Mouse (Mus musculus) testis, postnatal 14 days (tissue): Measurements from ENCODE around the gene Pias3.
"Not testable (repeated sequence)": the region's sequence is repeated elsewhere in the genome, so short reads cannot be mapped to it uniquely, and the experiment has no call there.

ENCODE experiments used
- DNase-seq: peaks from one replicate; pipeline ENCODE4 v3.0.0; 2021; ENCODE audit warnings: low spot score

Pias3 gene

DNA sequence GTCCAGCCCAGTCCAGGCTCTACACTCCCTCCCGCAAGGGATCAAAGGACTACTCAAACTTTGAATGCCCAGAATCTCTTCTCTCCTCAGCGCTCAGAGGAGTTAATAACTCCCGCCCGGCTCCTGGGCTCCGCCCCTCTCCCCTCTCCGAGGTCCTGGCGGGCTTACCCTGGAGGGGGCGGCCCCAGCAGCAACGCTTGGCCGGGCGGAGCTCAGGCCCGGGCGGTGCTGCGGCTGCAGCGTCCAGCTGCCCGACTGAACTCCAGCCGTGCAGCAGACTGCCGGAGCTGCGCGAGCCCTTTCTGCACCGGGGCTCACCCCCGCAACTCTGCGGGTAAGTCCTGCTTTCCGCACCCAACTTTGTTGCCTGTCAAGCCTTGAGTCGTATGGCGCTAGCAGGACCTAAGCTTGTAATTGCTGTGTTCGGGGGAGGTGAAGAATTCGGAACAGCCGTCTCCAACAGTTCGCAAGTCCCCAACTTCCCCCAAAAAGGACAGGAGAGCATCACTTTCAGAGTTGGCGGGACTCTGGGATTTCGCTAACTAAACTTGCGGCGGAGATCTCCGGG, at the start of gene Pias3:
Pias3 (plus strand) TSS at position 187 of the 568 bp plus-strand sequence.
- peak; percentile 85 for DNase-seq

DNA sequence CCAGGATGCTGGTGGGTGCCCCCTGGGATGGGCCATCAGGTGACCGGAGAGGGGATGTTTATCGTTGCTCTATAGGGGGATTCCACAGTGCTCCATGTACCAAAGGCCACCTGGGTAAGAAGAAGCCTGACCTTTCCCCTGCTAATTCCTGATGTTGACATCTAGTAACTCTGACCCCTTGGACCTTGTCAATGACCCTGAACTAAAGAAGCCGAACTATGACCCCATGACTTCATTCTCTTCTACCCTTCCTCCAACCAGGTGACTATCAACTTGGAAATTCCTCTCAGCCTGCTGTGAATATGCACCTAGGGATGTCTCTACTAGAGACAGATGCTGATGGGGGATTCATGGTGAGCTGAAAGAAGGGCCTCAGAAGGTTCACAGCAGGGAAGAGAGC, 48.8 kb upstream of the Pias3 start:
- no peak for DNase-seq

DNA sequence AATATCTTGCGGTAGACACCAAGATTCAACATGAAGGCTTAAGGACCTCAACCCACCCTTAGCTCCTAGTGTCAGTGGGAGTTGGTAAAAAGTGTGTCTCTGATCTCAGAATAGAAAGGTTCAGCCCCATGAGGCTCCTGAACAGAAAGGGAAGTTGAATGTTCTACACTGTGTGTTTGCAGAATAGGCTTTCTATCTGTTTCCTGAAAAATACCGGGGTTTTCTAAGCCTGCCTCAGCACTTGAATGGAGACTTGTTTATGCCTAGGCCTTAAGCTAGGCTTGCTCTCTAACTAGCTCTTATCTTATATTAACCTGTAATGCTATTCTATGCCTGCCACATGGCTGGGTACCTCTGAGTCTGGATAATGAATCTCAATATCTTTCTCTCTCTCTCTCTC, 35.3 kb upstream of the Pias3 start:
- no peak for DNase-seq

DNA sequence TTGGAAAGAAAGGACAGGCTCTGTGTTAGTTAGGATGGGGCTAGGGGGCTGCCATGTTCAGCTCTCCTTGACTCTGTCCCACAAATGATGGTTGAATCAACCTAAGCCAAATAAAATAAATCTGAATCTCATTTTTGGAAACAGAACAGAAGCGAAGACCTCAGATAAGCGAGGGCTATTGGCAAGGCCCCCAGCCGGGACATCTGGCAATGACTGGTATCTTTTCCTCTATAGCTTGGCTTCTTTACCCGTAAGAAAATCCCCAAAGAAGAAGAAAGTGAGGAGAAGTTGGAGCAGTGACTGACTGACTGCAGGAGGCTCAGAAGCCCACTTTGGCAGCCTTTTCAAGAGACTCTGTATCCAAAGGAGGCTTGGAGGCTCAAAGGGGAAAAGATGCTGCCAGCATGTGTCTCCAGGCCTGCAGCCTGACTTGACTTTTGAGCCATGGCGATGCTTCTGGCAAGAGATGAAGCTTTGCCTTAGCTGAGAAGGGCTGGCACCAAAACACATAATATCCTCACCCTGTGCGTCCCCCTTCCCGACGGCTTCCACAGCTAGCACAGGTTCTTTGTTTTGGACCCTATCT, 33.4 kb upstream of the Pias3 start:
- no peak for DNase-seq

DNA sequence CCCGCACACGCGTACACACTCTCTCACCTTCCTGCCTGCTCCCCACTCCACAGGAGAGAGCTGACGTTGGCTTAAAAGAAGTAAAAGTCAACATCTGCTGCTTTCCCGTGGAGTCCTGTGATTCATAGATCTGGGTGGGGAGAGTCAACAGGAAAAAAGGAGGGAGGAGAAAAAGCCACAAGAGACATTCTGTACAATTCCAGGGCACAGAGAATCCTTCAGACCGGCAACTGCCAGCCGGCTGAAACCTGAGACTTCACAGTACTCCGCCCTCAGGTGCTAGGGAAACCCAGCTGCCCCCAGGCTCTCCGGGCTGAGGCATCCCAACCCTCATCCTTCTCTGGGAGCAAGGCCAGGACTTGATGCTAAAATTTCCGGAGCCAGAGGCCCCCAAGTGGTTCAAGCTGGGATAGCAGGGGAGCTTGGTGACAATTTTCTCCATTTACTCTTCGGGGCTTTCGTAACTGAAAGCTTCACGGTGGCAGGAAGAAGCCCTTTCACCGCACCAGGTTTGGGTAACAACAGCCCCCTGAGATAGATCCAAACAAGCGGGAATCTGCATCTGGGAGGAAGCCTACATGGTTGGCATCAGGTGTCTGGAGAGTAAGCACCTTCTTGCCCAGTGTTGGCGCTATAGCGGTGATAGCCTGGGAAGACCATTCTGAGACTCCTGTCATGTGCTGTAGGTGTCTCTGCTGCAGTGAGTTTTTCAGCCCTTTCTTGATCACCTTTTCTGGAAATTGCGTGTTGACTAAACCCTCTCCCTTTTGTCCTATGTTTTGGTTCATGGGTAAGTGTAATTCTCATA, 32.5 kb upstream of the Pias3 start:
- peak; percentile 61 for DNase-seq

DNA sequence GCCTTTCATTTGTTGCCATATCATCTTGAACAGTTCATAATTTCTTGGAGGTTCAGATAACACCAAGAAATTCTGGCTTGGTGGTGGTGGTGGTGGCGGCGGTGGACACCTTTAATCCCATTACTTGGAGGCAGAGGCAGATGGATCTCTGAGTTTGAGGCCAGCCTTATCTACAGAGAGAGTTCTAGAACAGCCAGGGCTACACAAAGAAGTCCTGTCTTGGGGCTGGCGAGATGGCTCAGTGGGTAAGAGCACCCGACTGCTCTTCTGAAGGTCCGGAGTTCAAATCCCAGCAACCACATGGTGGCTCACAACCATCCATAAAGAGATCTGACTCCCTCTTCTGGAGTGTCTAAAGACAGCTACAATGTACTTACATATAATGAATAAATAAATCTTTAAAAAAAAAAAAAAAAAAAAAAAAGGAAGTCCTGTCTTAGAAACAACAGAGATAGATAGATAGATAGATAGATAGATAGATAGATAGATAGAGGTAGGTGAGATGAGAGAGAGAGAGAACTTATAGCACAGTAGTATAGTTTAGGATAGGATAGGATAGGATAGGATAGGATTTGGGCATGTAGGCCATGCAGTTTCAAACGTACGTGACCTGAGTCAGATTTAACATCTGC, 30.3 kb upstream of the Pias3 start:
- not testable (repeated sequence) for DNase-seq

DNA sequence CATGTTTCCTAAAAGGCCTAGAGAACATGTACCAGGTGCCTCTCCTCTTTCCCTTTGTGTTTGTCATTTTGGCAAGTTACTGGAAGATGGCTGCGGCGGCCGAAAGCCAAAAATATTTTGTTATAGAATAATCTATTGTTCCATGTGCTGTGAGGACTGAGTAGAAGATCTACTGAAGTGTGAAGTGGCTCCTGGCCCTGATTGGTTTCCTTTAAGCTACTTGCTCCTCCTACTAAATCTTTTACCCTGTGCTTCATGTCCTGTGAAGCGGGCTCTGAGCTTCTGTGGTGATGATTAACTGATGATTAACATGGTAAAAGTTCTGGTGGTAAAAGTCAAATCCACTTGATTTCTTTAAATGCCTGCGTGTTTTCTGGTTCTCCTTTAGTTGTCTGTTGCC, 29.3 kb upstream of the Pias3 start:
- DNase-seq, result no peak

DNA sequence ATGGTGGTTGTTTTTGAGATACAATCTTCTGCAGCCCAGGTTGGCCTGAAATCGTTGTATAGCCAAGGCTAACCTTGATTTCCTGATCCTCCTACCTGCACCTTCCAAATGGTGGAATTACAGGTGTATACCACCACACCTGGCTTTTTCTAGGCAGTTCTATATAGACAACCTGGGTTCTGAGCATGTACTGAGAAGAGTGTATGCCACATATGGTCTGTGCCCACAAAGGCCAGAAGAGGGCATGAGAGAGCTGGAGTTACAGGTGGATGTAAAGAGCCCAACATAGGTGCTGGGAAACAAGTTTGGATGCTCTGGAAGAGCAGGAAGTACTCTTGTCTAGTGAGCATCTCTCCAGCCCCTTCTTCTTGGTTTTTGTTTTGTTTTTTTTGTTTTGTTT, 28.9 kb upstream of the Pias3 start:
- no peak for DNase-seq

DNA sequence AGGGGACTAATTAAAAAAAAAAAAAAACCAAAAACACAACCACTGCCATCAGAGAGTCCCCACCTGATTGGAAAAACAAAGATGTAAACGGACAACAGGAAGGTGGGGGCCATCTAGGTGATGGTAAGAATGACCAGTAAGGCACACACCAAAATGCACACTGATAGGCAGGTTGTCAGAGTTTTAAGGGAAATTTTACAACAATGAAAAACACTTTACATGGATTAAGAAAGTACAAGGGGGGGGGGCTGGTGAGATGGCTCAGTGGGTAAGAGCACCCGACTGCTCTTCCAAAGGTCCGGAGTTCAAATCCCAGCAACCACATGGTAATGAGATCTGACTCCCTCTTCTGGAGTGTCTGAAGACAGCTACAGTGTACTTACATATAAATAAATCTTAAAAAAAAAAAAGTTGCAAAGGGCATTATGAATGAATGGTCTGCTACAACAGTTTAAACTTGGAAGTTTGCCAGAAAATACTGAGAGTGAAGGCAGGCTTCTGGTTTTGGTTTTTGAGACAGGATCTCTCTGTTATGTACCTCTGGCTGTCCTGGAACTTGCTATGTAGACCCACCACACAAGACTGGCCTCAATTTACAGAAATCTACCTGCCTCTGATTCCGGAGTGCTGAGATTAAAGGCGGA, 27.6 kb upstream of the Pias3 start:
- DNase-seq, result no peak

DNA sequence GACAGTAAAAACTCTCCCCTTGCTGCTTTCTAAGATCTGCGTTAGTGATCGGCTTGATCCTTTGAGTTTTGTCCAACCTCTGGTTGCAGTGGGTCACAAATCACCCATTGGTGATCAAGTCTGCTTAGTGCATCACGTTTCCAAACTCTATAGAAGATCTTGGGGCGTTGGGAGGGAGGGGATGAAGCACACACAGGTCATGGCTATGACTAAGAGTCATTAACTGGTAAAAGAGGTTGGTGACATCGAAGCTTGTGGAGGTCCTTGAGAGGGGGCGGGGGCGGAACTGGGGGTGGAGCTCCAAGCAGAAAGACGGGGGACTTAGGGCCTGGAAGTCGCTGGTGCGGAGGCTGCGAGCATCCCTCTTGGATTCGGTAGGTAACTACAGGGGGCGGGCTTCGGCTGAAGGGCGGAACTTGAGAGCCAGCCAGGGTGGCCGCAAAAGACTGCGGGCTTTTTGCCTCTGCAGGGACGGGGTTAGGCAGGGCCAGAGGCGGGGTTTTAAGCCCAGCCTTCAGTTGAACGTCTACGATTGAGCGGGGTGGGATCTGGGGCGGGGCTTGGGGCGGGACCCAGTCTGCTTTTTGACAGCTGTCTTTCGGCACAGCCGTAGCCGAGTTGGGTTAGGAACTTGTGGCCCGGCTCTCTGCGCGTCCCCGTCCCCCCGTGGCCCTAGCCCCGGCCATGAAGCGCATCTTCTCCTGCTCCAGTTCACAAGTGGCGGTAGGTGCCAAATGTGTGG, 26.3 kb upstream of the Pias3 start, which contains the start of gene Ankrd35:
Ankrd35 (plus strand) TSS at position 405 of the 742 bp plus-strand sequence.
- peak; percentile 70 for DNase-seq

DNA sequence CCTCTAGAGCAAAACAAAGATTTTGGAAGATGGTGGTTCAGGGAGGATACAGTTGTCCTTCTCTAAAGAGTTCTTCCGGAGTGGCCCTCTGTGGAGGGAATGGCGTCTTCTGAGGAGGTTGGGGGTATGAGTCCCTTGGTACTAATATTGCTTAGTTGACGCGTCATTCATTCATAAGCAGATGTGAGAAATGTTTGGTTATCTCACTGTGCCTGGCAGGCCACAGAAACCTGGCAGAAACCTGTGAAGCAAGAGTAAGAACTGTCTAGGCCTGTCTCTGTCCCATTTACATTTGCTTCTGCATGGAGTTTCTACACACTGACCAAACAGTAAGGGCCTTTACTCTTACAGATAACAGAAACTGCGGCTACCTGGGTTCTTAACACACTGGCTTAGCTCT, 24.7 kb upstream of the Pias3 start:
- DNase-seq, result no peak

DNA sequence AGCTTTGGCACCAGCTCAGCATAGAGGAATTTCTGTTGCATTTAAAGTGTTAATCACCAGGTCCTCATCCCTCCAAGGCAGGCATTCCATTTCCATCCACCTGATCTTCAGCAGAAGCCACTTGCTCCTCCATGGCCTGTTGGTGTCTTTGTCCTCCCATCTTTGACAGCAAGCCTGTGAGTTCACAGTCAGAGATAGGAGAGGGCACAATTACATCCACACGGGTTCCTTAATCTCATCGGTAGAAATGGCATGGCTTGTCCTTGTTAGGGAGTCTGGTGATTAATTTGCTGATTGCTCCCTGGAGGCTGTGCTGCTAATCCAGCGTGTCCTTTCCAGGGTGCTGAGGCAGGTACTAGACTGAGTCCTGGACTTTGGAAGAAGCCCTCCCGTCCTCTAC, 22.7 kb upstream of the Pias3 start:
- DNase-seq, result no peak

DNA sequence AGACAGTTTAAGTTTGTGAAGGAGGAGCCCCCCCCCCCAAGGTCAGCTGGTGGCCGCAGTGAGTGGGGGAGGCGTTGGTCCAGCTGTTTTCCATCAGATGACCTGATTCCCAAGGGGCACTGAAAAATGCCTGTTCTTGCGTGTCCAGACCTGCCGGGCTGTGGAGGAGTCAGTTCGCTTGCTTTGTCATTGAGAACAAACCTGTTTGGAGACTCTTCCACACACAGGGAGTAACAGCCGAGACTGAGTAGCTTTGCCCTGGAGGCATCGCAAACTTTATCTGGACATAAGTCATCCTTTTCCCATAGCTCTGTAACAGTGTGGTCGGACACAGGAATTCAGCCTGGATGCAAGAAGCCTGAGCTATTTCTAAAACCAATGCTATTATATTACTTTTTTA, 21.7 kb upstream of the Pias3 start:
- no peak for DNase-seq

DNA sequence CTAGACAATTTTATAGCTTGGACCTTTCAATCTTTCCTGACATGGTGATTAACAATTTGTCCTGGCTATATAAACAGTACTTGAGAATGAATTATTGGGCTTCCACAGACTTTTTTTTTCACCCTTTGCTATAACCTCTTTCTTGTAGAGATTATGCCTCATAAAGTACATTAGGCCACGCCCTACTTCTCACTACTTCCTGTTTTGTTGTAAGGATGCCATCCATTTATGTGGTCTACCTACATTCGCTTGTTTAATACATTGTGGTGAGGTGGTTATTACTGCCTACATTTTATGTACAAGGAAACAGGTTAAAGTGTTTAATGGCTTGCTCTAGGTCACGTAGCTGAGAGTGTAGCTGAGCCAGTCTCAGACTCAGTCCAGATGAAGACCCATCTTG, 21.0 kb upstream of the Pias3 start:
- no peak for DNase-seq

DNA sequence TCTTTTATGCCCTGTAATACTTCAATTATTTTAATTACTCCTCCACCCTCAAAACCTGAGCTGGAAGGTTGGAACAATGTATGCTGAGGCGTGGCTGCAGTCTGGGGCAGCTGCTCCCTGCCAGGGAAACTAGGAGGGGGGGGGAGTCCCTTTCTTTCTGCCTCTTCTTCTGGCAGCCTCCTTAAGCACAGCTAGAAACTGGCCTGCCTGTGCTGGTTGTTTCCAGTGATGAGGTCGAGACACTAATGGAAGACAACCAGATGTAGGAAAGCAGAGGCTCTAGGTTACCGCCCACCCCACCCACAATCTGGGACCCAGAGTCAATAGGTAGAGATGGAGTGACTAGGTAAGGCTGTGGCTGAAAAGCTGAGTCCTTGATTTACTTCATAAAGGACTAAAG, 20.5 kb upstream of the Pias3 start:
- no peak for DNase-seq

DNA sequence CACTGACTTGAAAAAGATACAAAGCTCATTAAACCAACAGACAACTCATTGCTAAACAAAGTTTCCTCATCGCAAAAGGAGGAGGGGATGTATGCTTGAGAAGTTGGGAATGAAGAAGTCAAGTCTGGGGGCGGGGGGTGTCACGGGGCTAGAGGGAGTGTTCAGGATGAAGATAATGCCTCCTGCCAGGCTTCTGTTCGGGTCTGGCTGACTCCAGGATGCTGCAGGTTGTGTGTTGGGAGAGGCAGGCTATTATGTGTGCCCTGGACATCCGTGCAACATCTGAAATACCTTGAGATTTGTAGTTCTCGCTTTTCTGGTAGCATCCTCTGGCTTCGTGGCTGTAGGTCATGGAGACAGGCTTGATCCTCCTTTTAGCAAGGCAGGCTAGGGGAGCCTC, 17.7 kb upstream of the Pias3 start:
- DNase-seq, result no peak

DNA sequence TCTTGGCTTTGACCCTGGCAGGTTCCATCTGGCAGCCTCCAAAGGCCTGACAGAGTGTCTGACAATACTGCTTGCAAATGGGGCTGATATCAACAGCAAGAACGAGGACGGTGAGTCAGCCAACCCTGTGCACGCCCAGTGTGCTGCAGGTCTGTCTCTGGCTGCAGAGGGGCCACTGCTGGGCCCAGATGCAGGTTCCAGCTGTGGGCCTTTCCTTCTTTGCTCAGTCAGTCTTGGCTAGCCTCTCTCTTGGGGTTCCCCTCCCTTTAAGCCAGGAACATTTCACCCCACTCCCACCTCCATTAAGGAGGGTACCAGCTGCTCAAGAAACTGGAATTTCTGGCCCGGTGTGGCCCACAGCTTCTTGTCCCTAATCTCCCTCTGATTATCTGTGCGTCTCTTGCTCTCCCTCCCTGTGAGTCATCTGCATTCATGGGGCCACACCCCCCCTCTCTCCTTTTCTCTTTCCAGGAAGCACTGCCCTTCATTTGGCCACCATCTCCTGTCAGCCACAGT, 17.0 kb upstream of the Pias3 start:
- no peak for DNase-seq

DNA sequence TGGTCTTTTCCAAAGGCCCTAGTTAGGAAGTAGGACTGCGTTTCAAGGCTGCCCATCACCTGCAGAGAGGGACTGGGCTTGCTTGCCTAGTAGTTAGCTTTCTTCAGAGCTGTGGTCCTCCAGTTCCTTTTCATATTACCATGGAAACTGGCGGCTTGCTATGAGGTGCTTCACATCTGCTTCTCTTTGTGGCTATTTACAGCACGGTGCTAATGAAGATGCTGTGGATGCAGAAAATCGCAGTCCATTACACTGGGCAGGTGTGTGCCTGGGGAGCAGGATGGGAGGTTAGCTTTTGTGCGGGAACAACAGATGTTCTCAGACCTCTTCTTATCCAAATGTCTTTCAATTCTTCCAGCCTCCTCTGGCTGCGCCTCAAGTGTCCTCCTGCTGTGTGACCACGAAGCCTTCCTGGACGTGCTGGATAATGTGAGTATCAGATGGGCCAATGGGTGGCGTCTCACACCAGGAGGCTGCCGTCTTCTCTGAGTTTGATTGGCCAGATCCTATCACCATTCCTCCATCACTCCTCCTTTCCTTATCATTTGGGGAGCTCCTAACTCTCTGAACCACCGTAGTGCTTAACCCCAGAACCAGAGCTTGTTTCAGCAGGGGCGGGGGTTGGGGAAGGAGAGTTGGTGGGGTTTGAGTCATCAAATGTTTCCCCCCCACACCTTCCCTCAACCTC, 15.8 kb upstream of the Pias3 start:
- DNase-seq, result no peak

DNA sequence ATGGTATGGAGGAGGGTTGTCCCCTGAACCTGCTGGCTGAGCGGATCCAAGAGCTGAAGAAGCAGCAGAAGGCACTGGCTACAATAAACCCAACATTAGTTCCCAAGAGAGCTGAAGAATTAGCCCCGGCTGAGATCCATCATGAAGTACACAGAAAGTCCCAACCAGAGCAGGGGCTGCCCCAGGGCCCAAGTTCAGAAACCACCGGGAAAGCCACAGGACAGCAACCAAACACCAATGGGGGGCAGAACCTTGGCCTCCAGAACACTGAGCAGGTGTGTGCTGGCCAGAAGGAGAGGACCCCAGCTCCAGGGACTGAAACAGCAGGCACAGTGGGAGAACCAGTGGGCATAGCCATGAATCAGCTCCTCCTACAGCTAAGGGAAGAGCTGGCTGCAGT, 12.7 kb upstream of the Pias3 start:
- no peak for DNase-seq

DNA sequence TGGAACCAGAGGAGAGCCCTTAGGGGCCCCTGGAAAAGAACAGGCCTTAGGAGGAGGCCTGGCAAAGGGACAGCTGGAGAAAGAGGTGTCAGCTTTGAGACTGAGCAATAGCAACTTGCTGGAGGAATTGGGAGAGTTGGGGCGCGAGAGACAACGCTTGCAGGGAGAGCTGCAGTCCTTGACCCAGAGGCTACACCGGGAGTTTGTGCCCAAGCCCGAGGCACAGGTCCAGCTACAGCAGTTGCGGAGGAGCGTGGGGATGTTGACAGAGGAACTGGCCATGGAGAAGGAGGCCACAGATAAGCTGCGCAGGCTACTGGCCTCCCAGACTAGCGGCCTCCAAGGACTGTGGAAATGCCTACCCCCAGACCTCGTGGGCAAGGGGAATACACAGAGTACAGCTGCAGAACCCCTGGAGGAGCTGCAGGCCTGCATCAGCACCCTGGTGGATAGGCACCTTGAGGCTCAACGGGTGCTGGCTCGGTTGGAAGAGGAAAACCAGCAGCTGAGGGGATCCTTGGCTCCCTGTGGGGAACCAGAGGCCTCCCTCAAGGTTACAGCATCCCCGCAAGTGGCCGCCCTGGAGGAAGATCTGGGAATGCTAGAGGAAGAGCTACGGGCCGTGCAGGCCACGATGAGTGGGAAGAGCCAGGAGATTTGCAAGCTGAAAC, 11.9 kb upstream of the Pias3 start:
- peak; percentile 52 for DNase-seq

DNA sequence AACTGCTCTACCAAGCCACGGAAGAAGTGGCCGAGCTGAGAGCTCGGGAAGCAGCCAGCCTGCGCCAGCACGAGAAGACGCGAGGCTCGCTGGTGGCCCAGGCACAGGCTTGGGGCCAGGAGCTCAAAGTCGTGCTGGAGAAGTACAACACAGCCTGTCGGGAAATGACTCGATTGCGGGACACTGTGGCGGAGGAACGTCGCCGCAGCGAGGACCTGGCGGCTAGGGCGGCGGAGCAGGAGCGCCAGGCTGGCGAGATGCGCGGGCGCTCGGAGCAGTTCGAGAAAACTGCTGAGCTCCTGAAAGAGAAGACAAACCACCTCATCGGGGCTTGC, 11.4 kb upstream of the Pias3 start:
- DNase-seq, result no peak
